Mouse (Mus musculus): ENCODE data around the gene Efna5. TPM values are rescaled to one million over a fixed set of nuclear protein-coding genes. Genes with fewer than 3 reads are reported as not detected.

Efna5 gene
- polyA plus RNA-seq, 1 experiment from 2014 or later: 20.2 TPM

- Histone ChIP-seq H3K27me3 (replicated peaks; ENCODE audit: control insufficient read depth, insufficient read depth, low read length) (no peaks in the 10 kb centered on the region), H3K9me3 (ENCODE audit: control insufficient read depth, low read length) (no peaks in the 10 kb centered on the region), H3K27ac (ENCODE audit: low read length) (no peak overlapping the region), H3K4me2 (ENCODE audit: low read depth, low read length) (no peak overlapping the region), H3K36me3 (ENCODE audit: control insufficient read depth, insufficient read depth, low read length) (no peaks in the 10 kb centered on the region), H3K9ac (ENCODE audit: low read depth, low read length) (no peak overlapping the region), H3K4me3 (ENCODE audit: low read length) (no peak overlapping the region), H3K4me1 (ENCODE audit: control insufficient read depth, insufficient read depth, low read length) (0 out of 2 replicates have a peak, but pooled peaks cover 12% of the 10 kb centered on the region)
- 60% methylated on average over 4 of the region's 4 CpGs for WGBS
- ATAC-seq: no peak
These were observed 191.5 kb downstream of the Efna5 start for GRCm38 (mm10) chr17:62689646-62690045.

- H3K36me3 ChIP-seq (ENCODE audit: control insufficient read depth, insufficient read depth, low read length): no peaks in the 10 kb centered on the region
- H3K4me1 ChIP-seq (ENCODE audit: control insufficient read depth, insufficient read depth, low read length): 0 out of 2 replicates have a peak, but pooled peaks cover 12% of the 10 kb centered on the region
- WGBS: 28% methylated on average over 6 of the region's 6 CpGs
- peak; percentile 88 for ATAC-seq
- no peak overlapping the region for H3K4me3 ChIP-seq (ENCODE audit: low read length)
- H3K27me3 ChIP-seq (replicated peaks; ENCODE audit: control insufficient read depth, insufficient read depth, low read length): no peaks in the 10 kb centered on the region
- 0 out of 2 replicates have a peak overlapping the region, but pooled peaks have one; percentile 16 for H3K4me2 ChIP-seq (ENCODE audit: low read depth, low read length)
- H3K9me3 ChIP-seq (ENCODE audit: control insufficient read depth, low read length): no peaks in the 10 kb centered on the region
- no peak overlapping the region for H3K27ac ChIP-seq (ENCODE audit: low read length)
- no peak overlapping the region for H3K9ac ChIP-seq (ENCODE audit: low read depth, low read length)
These were observed 193.7 kb downstream of the Efna5 start for GRCm38 (mm10) chr17:62687369-62687768.

- Histone ChIP-seq H3K9me3 (ENCODE audit: control insufficient read depth, low read length) (no peaks in the 10 kb centered on the region), H3K27ac (ENCODE audit: low read length) (no peak overlapping the region), H3K36me3 (ENCODE audit: control insufficient read depth, insufficient read depth, low read length) (no peaks in the 10 kb centered on the region), H3K4me3 (ENCODE audit: low read length) (no peak overlapping the region), H3K27me3 (replicated peaks; ENCODE audit: control insufficient read depth, insufficient read depth, low read length) (no peaks in the 10 kb centered on the region), H3K9ac (ENCODE audit: low read depth, low read length) (no peak overlapping the region), H3K4me1 (ENCODE audit: control insufficient read depth, insufficient read depth, low read length) (0 out of 2 replicates have a peak, but pooled peaks cover 7% of the 10 kb centered on the region), H3K4me2 (ENCODE audit: low read depth, low read length) (no peak overlapping the region)
- WGBS: 78% methylated on average over 6 of the region's 6 CpGs
- no peak for ATAC-seq
These were observed 195.9 kb downstream of the Efna5 start for GRCm38 (mm10) chr17:62685181-62685580.

GRCm38 (mm10) chr17:62683142-62683541 lies 198.0 kb downstream of the Efna5 start:
- Histone ChIP-seq H3K9me3 (ENCODE audit: control insufficient read depth, low read length) (no peaks in the 10 kb centered on the region), H3K4me2 (ENCODE audit: low read depth, low read length) (no peak overlapping the region), H3K4me3 (ENCODE audit: low read length) (no peak overlapping the region), H3K9ac (ENCODE audit: low read depth, low read length) (no peak overlapping the region), H3K4me1 (ENCODE audit: control insufficient read depth, insufficient read depth, low read length) (0 out of 2 replicates have a peak, but pooled peaks cover 4% of the 10 kb centered on the region), H3K27ac (ENCODE audit: low read length) (no peak overlapping the region), H3K27me3 (replicated peaks; ENCODE audit: control insufficient read depth, insufficient read depth, low read length) (no peaks in the 10 kb centered on the region), H3K36me3 (ENCODE audit: control insufficient read depth, insufficient read depth, low read length) (no peaks in the 10 kb centered on the region)
- 92% methylated on average over 5 of the region's 5 CpGs for WGBS
- ATAC-seq: no peak

GRCm38 (mm10) chr17:62681726-62682125 lies 199.4 kb downstream of the Efna5 start:
- WGBS: 72% methylated on average over 1 of the region's 1 CpGs
- H3K27ac ChIP-seq (ENCODE audit: low read length): no peak overlapping the region
- no peaks in the 10 kb centered on the region for H3K36me3 ChIP-seq (ENCODE audit: control insufficient read depth, insufficient read depth, low read length)
- no peaks in the 10 kb centered on the region for H3K9me3 ChIP-seq (ENCODE audit: control insufficient read depth, low read length)
- H3K9ac ChIP-seq (ENCODE audit: low read depth, low read length): no peak overlapping the region
- H3K4me1 ChIP-seq (ENCODE audit: control insufficient read depth, insufficient read depth, low read length): peaks cover 3% of the 10 kb centered on the region
- ATAC-seq: no peak
- no peaks in the 10 kb centered on the region for H3K27me3 ChIP-seq (replicated peaks; ENCODE audit: control insufficient read depth, insufficient read depth, low read length)
- H3K4me2 ChIP-seq (ENCODE audit: low read depth, low read length): no peak overlapping the region
- H3K4me3 ChIP-seq (ENCODE audit: low read length): no peak overlapping the region

GRCm38 (mm10) chr17:62680737-62681136 lies 200.4 kb downstream of the Efna5 start:
- no peak for ATAC-seq
- Histone ChIP-seq H3K36me3 (ENCODE audit: control insufficient read depth, insufficient read depth, low read length) (no peaks in the 10 kb centered on the region), H3K4me1 (ENCODE audit: control insufficient read depth, insufficient read depth, low read length) (peaks cover 4% of the 10 kb centered on the region), H3K9me3 (ENCODE audit: control insufficient read depth, low read length) (no peaks in the 10 kb centered on the region), H3K4me2 (ENCODE audit: low read depth, low read length) (no peak overlapping the region), H3K27me3 (replicated peaks; ENCODE audit: control insufficient read depth, insufficient read depth, low read length) (no peaks in the 10 kb centered on the region), H3K9ac (ENCODE audit: low read depth, low read length) (no peak overlapping the region), H3K27ac (ENCODE audit: low read length) (no peak overlapping the region), H3K4me3 (ENCODE audit: low read length) (no peak overlapping the region)
- 75% methylated on average over 1 of the region's 1 CpGs for WGBS

- H3K9ac ChIP-seq (ENCODE audit: low read depth, low read length): no peak overlapping the region
- 63% methylated on average over 6 of the region's 6 CpGs for WGBS
- H3K27me3 ChIP-seq (replicated peaks; ENCODE audit: control insufficient read depth, insufficient read depth, low read length): no peaks in the 10 kb centered on the region
- H3K9me3 ChIP-seq (ENCODE audit: control insufficient read depth, low read length): no peaks in the 10 kb centered on the region
- H3K36me3 ChIP-seq (ENCODE audit: control insufficient read depth, insufficient read depth, low read length): no peaks in the 10 kb centered on the region
- H3K4me2 ChIP-seq (ENCODE audit: low read depth, low read length): no peak overlapping the region
- peaks cover 4% of the 10 kb centered on the region for H3K4me1 ChIP-seq (ENCODE audit: control insufficient read depth, insufficient read depth, low read length)
- H3K4me3 ChIP-seq (ENCODE audit: low read length): no peak overlapping the region
- no peak for ATAC-seq
- no peak overlapping the region for H3K27ac ChIP-seq (ENCODE audit: low read length)
These were observed 204.3 kb downstream of the Efna5 start for GRCm38 (mm10) chr17:62676832-62677231.

GRCm38 (mm10) chr17:62676409-62676808 lies 204.7 kb downstream of the Efna5 start:
- peak; percentile 50; the same call in 1 of the 2 replicates for ATAC-seq
- WGBS: 26% methylated on average over 6 of the region's 6 CpGs

GRCm38 (mm10) chr17:62675811-62676255 lies 205.3 kb downstream of the Efna5 start:
- 43% methylated on average over 5 of the region's 5 CpGs for WGBS
- H3K4me1 ChIP-seq (ENCODE audit: control insufficient read depth, insufficient read depth, low read length): peaks cover 4% of the 10 kb centered on the region
- no peak for ATAC-seq

More at GRCm38 (mm10) chr17:62676409-62676808, 204.7 kb downstream of the Efna5 start:
- no peak overlapping the region for H3K4me3 ChIP-seq (ENCODE audit: low read length)
- no peak overlapping the region for H3K27ac ChIP-seq (ENCODE audit: low read length)
- no peaks in the 10 kb centered on the region for H3K9me3 ChIP-seq (ENCODE audit: control insufficient read depth, low read length)
- no peaks in the 10 kb centered on the region for H3K27me3 ChIP-seq (replicated peaks; ENCODE audit: control insufficient read depth, insufficient read depth, low read length)
- H3K9ac ChIP-seq (ENCODE audit: low read depth, low read length): no peak overlapping the region
- peaks cover 4% of the 10 kb centered on the region for H3K4me1 ChIP-seq (ENCODE audit: control insufficient read depth, insufficient read depth, low read length)
- H3K36me3 ChIP-seq (ENCODE audit: control insufficient read depth, insufficient read depth, low read length): no peaks in the 10 kb centered on the region
- no peak overlapping the region for H3K4me2 ChIP-seq (ENCODE audit: low read depth, low read length)

GRCm38 (mm10) chr17:62672068-62672467 lies 209.0 kb downstream of the Efna5 start:
- Histone ChIP-seq H3K27me3 (replicated peaks; ENCODE audit: control insufficient read depth, insufficient read depth, low read length) (no peaks in the 10 kb centered on the region), H3K4me1 (ENCODE audit: control insufficient read depth, insufficient read depth, low read length) (peaks cover 4% of the 10 kb centered on the region), H3K4me2 (ENCODE audit: low read depth, low read length) (no peak overlapping the region), H3K9me3 (ENCODE audit: control insufficient read depth, low read length) (no peaks in the 10 kb centered on the region), H3K4me3 (ENCODE audit: low read length) (no peak overlapping the region), H3K36me3 (ENCODE audit: control insufficient read depth, insufficient read depth, low read length) (no peaks in the 10 kb centered on the region), H3K9ac (ENCODE audit: low read depth, low read length) (no peak overlapping the region), H3K27ac (ENCODE audit: low read length) (no peak overlapping the region)
- ATAC-seq: no peak
- WGBS: 57% methylated on average over 8 of the region's 8 CpGs

More at GRCm38 (mm10) chr17:62675811-62676255, 205.3 kb downstream of the Efna5 start:
- no peak overlapping the region for H3K27ac ChIP-seq (ENCODE audit: low read length)
- no peak overlapping the region for H3K9ac ChIP-seq (ENCODE audit: low read depth, low read length)
- H3K4me3 ChIP-seq (ENCODE audit: low read length): no peak overlapping the region
- no peaks in the 10 kb centered on the region for H3K36me3 ChIP-seq (ENCODE audit: control insufficient read depth, insufficient read depth, low read length)
- no peaks in the 10 kb centered on the region for H3K9me3 ChIP-seq (ENCODE audit: control insufficient read depth, low read length)
- no peak overlapping the region for H3K4me2 ChIP-seq (ENCODE audit: low read depth, low read length)
- no peaks in the 10 kb centered on the region for H3K27me3 ChIP-seq (replicated peaks; ENCODE audit: control insufficient read depth, insufficient read depth, low read length)
